Mouse (Mus musculus): ENCODE measurements at regions not wholly inside any gene's neighbourhood (a gene's known extent, or its start where the extent isn't known, plus 50 kb on each side); places are given as distances from the start of the nearest gene placed in this dataset.

DNA sequence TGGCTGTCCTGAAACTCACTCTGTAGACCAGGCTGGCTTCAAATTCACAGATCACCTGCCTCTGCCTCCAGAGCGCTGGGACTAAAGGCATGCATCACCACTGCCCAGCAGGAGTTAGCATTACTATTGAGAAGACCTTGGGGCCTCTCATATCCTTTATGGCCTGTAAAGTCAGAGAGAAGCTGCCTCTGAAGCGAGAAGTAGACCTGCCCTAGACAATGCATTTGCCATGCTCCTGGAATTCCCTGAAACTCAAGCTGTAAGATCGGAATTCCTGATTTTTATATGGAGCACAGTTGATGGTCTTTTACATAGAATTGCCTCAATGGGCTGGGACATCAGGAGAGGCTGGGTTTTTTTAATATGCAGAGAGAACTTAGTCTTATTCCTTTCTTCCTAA, 174.0 kb upstream of the Tenm3 start:
- TF ChIP-seq CTCF (IDR thresholded peaks at IDR 0.05; ENCODE audit: control insufficient read depth, insufficient read depth, insufficient replicate concordance, low read depth, low read length) (no peak), POLR2A (IDR thresholded peaks at IDR 0.05; ENCODE audit: control insufficient read depth, low read depth, low read length) (no peak)
